Mouse (Mus musculus) E14TG2a.4 (cell line): ENCODE data around the gene Pou6f2.
A peak's percentile ranks its signal among the peaks of the same experiment; 100 is the strongest.

Experiments
- CTCF ChIP-seq: conservative IDR thresholded peaks from 2 replicates; pipeline ENCODE4 v1.5.1; 2014; ENCODE audit warnings: low read length
- NANOG ChIP-seq: IDR thresholded peaks from 2 replicates; pipeline ENCODE4 v1.6.1; 2014; ENCODE audit warnings: borderline replicate concordance, low read length, mixed read lengths
- POU5F1 ChIP-seq: IDR thresholded peaks from 2 replicates; pipeline ENCODE4 v1.6.1; 2014; ENCODE audit warnings: low read length, borderline replicate concordance

- TF ChIP-seq CTCF, result peak; percentile 27; the same call in 1 of the 2 replicates
- TF ChIP-seq POU5F1, result no peak
- no peak for TF ChIP-seq NANOG
These were observed 64.9 kb downstream of the Pou6f2 start for GRCm38 (mm10) chr13:18332596-18332995.
